Mouse (Mus musculus): ENCODE data around the gene Micu2. TPM values are rescaled to one million over a fixed set of nuclear protein-coding genes. Genes with fewer than 3 reads are reported as not detected.

Micu2 gene
- polyA plus RNA-seq, 1 experiment from 2014 or later = 46.0 TPM

GRCm38 (mm10) chr14:57866676-57867276, 132.3 kb downstream of the Micu2 start:
- no peak overlapping the region for H3K9ac ChIP-seq
- H3K27me3 ChIP-seq (ENCODE audit: control insufficient read depth, insufficient read depth, low read length) = no peaks in the 10 kb centered on the region
- peaks cover 59% of the 10 kb centered on the region for H3K36me3 ChIP-seq (replicated peaks; ENCODE audit: control insufficient read depth, insufficient read depth)
- H3K9me3 ChIP-seq (ENCODE audit: control insufficient read depth, low read length) = no peaks in the 10 kb centered on the region
- H3K4me1 ChIP-seq (replicated peaks; ENCODE audit: control insufficient read depth, insufficient read depth, low read length) = no peaks in the 10 kb centered on the region
- H3K4me3 ChIP-seq (replicated peaks; ENCODE audit: low read length) = no peak overlapping the region
- no peak overlapping the region for H3K4me2 ChIP-seq (replicated peaks)
- 98% methylated on average over 3 of the region's 3 CpGs for WGBS
- no peak overlapping the region for H3K27ac ChIP-seq
- DNase-seq (ENCODE audit: low spot score) = no peak
- no peak for ATAC-seq (ENCODE audit: low FRiP score)

Other genes starting within 250 kb of the Micu2 start
- 7.5 and 7.9 TPM in 2 replicates for gene Lats2, start 240.9 kb downstream of the Micu2 start, polyA plus RNA-seq (2014; fragmentation: Nextera tagmentation; extraction: Ambion mirVana)
- gene Sap18, start 201.1 kb downstream of the Micu2 start, polyA plus RNA-seq (2014; fragmentation: Nextera tagmentation; extraction: Ambion mirVana) = 34.0 and 34.2 TPM in 2 replicates
- 4.9 and 5.9 TPM in 2 replicates for gene Ska3, start 173.1 kb downstream of the Micu2 start, polyA plus RNA-seq (2014; fragmentation: Nextera tagmentation; extraction: Ambion mirVana)
- 143 and 176 TPM in 2 replicates for gene Mrpl57, start 173.0 kb downstream of the Micu2 start, polyA plus RNA-seq (2014; fragmentation: Nextera tagmentation; extraction: Ambion mirVana)
- 36.5 and 36.8 TPM in 2 replicates for gene Zdhhc20, start 109.0 kb downstream of the Micu2 start, polyA plus RNA-seq (2014; fragmentation: Nextera tagmentation; extraction: Ambion mirVana)
- 18.4 and 19.0 TPM in 2 replicates for gene Fgf9, start 71.3 kb upstream of the Micu2 start, polyA plus RNA-seq (2014; fragmentation: Nextera tagmentation; extraction: Ambion mirVana)

All from hindbrain, embryonic 14.5 days (tissue).